Comparison of ENCODE assay signal across 9 mouse cellular contexts in genomic region chr8:109417222-109417621, GRCm38 (mm10).
DNase-seq lines count a peak whose midpoint lies in the region; ATAC-seq and TF ChIP-seq lines count a peak whose summit lies in the region.
"Had no signal": no experiment of that assay in that cellular context is flagged by ENCODE, and none has a peak within 500 bp of the region (broad histone marks: within the 10 kb centered on the region; RNA-seq: fewer than 3 reads in every experiment).

No protein-coding gene starts in this region.

- H3K79me2 ChIP-seq in liver, adult 2 months (ENCODE audit: control insufficient read depth, insufficient read depth, low read length): no peaks in the 10 kb centered on the region

- 0 out of 2 replicates have a peak, but pooled peaks have one; percentile 14 for TF ChIP-seq CTCF in liver, adult 2 months (IDR thresholded peaks at IDR 0.05; ENCODE audit: low read depth, low read length)

- no peaks in the 10 kb centered on the region for H3K27me3 ChIP-seq in liver, adult 2 months (ENCODE audit: control insufficient read depth, insufficient read depth, low read length)
- no peaks in the 10 kb centered on the region for H3K27me3 ChIP-seq in liver, embryonic 11.5 days (replicated peaks; ENCODE audit: control insufficient read depth, insufficient read depth, low read length)
- no peaks in the 10 kb centered on the region for H3K27me3 ChIP-seq in midbrain, embryonic 15.5 days (replicated peaks)
- H3K27me3 ChIP-seq: limb, embryonic 15.5 days had no signal

- H3K4me1 ChIP-seq in liver, adult 2 months (ENCODE audit: control insufficient read depth, insufficient read depth, low read length): no peaks in the 10 kb centered on the region
- no peaks in the 10 kb centered on the region for H3K4me1 ChIP-seq in liver, embryonic 11.5 days (replicated peaks; ENCODE audit: control insufficient read depth, insufficient read depth, low read length)
- H3K4me1 ChIP-seq in midbrain, embryonic 15.5 days: peaks cover 37% of the 10 kb centered on the region

- DNase-seq in liver, adult 2 months (ENCODE audit: extremely low read depth, low read depth, low spot score): no peak
- no peak for DNase-seq in liver, embryonic 11.5 days (ENCODE audit: low spot score)
- DNase-seq in frontal cortex, postnatal 36 days (ENCODE audit: low spot score in 2 of 2): peak; percentile 49 to 84
- peak; percentile 26 to 50 for DNase-seq in layer of hippocampus, postnatal 25 days (ENCODE audit: extremely low spot score in 1 of 2, low spot score in 1 of 2)
- DNase-seq in ovary, adult 18-20 months (ENCODE audit: low spot score): no peak
- DNase-seq in spleen, adult 18-20 months: no peak

- no peaks in the 10 kb centered on the region for H3K9me3 ChIP-seq in liver, embryonic 11.5 days (ENCODE audit: control insufficient read depth, low read length)
- no peaks in the 10 kb centered on the region for H3K9me3 ChIP-seq in midbrain, embryonic 15.5 days
- H3K9me3 ChIP-seq: limb, embryonic 15.5 days had no signal

- TF ChIP-seq POLR2A in liver, adult 2 months (IDR thresholded peaks at IDR 0.05; ENCODE audit: extremely low read depth, insufficient read depth, low read length): no peak

- no peak for ATAC-seq in liver, embryonic 11.5 days (replicated peaks; ENCODE audit: low FRiP score)
- ATAC-seq in common myeloid progenitor, adult 5-6 weeks (replicated peaks; ENCODE audit: low read depth, poor library complexity, severe bottlenecking): peak; percentile 73
- peak; percentile 95 for ATAC-seq in midbrain, embryonic 15.5 days (replicated peaks)

- no peaks in the 10 kb centered on the region for H3K36me3 ChIP-seq in liver, adult 2 months (ENCODE audit: control insufficient read depth, insufficient read depth, low read length)
- no peaks in the 10 kb centered on the region for H3K36me3 ChIP-seq in liver, embryonic 11.5 days (ENCODE audit: control insufficient read depth, insufficient read depth, low read length)
- H3K36me3 ChIP-seq in midbrain, embryonic 15.5 days (replicated peaks): no peaks in the 10 kb centered on the region
- H3K36me3 ChIP-seq: limb, embryonic 15.5 days had no signal

- H3K4me3 ChIP-seq in liver, adult 2 months (ENCODE audit: insufficient read depth, low read depth, low read length): no peak overlapping the region
- no peak overlapping the region for H3K4me3 ChIP-seq in liver, embryonic 11.5 days (ENCODE audit: low read depth, low read length)
- H3K4me3 ChIP-seq in midbrain, embryonic 15.5 days: no peak overlapping the region
- H3K4me3 ChIP-seq: limb, embryonic 15.5 days had no signal

- no peak overlapping the region for H3K27ac ChIP-seq in liver, adult 2 months (replicated peaks; ENCODE audit: insufficient read depth, low read depth, low read length)
- H3K27ac ChIP-seq in liver, embryonic 11.5 days (ENCODE audit: low read depth, low read length): no peak overlapping the region
- peak overlapping the region; percentile 83 for H3K27ac ChIP-seq in midbrain, embryonic 15.5 days
- H3K27ac ChIP-seq: limb, embryonic 15.5 days had no signal

- no peak overlapping the region for H3K4me2 ChIP-seq in liver, embryonic 11.5 days
- peak overlapping the region; percentile 30 for H3K4me2 ChIP-seq in midbrain, embryonic 15.5 days
- H3K4me2 ChIP-seq: limb, embryonic 15.5 days had no signal

- H3K9ac ChIP-seq in liver, adult 2 months (ENCODE audit: low read depth, low read length): no peak overlapping the region
- no peak overlapping the region for H3K9ac ChIP-seq in liver, embryonic 11.5 days (ENCODE audit: low read depth, low read length)
- no peak overlapping the region for H3K9ac ChIP-seq in midbrain, embryonic 15.5 days
- H3K9ac ChIP-seq: limb, embryonic 15.5 days had no signal

- 40% methylated on average over 5 of the region's 5 CpGs for WGBS in liver, adult 2 months
- 41% methylated on average over 5 of the region's 5 CpGs for whole genome bisulfite sequencing in liver, embryonic 11.5 days
- WGBS in midbrain, embryonic 15.5 days: 15% methylated on average over 5 of the region's 5 CpGs

Comparison
In these comparisons a context has a peak if more than half of its experiments do, and no peak if none do; other contexts are left out.
1. DNase-seq: peak in frontal cortex, postnatal 36 days (2 of 2) and layer of hippocampus, postnatal 25 days (2 of 2); none in liver, adult 2 months (single experiment), liver, embryonic 11.5 days (single experiment), ovary, adult 18-20 months (single experiment) and spleen, adult 18-20 months (0 of 2).